Mouse (Mus musculus) cortical plate, adult 2 months (tissue): Measurements from ENCODE around the gene Cdhr5.

Experiments used
- CTCF ChIP-seq: fragments of 200-500 bp; IDR thresholded peaks from 2 replicates; pipeline ENCODE4 v1.5.1; 2011; ENCODE audit warnings: mild to moderate bottlenecking, control low read depth, low read length; ENCODE audit not compliant: insufficient read depth; ENCODE audit errors: extremely low read depth
- POLR2A ChIP-seq: fragments of 200-500 bp; IDR thresholded peaks from 2 replicates; pipeline ENCODE4 v1.6.1; 2011; ENCODE audit warnings: mild to moderate bottlenecking, low read length, control low read depth; ENCODE audit not compliant: insufficient read depth; ENCODE audit errors: extremely low read depth

GRCm38 (mm10) chr7:141261480-141261879, 15.1 kb downstream of the Cdhr5 start:
- TF ChIP-seq CTCF (no peak), POLR2A (no peak)
